Mouse (Mus musculus): ENCODE data around the gene Ldhb. TPM values are rescaled to one million over a fixed set of nuclear protein-coding genes. Genes with fewer than 3 reads are reported as not detected.
"Not testable (repeated sequence)": the region's sequence is repeated elsewhere in the genome, so short reads cannot be mapped to it uniquely, and the experiment has no call there.

Gene Ldhb
- polyA plus RNA-seq, 1 experiment from 2014 or later: 308 TPM

DNA sequence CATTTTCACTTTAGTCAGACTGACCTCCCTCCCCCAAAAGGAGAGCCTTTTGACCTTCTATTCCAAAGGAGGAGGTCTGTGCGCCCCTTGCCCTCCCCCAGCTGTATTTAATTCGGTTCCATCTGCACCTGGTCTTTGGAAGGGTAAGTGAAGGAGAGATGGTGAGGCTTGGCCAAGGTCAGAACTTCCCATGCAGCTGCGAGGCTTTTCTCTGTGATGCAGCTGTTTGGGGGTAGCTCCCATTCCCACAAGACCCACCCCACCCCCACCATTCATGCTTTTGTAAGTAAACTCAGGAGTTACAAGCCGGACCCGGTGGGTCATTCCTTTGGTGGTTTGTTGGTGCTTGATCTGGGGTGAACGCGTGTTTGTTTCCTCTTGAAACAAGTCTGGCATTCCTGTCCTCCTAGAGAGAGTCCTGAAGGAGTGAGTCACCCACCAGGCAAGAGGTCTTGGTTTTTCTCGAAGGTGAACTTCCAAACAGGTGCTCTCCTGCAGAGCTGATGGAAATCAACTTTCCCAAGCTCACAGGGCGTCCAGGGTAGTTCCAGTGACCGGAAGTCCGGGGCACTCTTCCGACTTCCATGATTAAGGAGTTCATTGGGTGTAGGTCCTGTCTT lies 3.9 kb upstream of the Ldhb start:
- H3K4me1 ChIP-seq: peaks cover 14% of the 10 kb centered on the region
- no peak overlapping the region for H3K4me2 ChIP-seq
- H3K4me3 ChIP-seq: no peak overlapping the region
- H3K9ac ChIP-seq: no peak overlapping the region
- H3K27ac ChIP-seq: no peak overlapping the region
- peaks cover 17% of the 10 kb centered on the region for H3K27me3 ChIP-seq
- H3K9me3 ChIP-seq: no peaks in the 10 kb centered on the region
- 21% methylated on average over 12 of the region's 12 CpGs for WGBS
- no peaks in the 10 kb centered on the region for H3K36me3 ChIP-seq
- ATAC-seq (ENCODE audit: insufficient number of reproducible peaks, insufficient read depth, low FRiP score, low TSS enrichment, low read depth): no peak

DNA sequence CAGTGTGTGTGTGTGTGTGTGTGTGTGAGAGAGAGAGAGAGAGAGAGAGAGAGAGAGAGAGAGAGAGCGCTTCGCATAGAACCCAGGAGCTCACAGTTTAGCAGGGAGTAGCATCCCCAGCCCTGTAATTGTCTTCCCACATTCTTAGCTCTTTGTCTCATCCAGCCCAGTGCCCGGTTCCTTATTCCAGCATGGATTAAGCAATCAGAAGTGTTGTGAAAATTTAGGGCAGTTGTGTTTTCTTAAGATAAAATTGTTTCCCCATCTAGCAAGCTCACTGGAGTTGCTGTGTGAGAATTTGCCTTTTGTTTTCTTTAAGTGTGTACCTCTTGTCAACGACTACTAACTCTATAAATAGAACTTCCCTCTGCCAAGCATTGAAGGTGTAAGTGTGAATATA lies 906 bp upstream of the Ldhb start:
- Histone ChIP-seq H3K9ac (peak overlapping the region; percentile 66; the same call in 1 of the 2 replicates), H3K27me3 (peaks cover 17% of the 10 kb centered on the region), H3K36me3 (0 out of 2 replicates have a peak, but pooled peaks cover 4% of the 10 kb centered on the region), H3K4me3 (no peak overlapping the region), H3K4me2 (peak overlapping the region; percentile 89), H3K9me3 (no peaks in the 10 kb centered on the region), H3K27ac (no peak overlapping the region), H3K4me1 (peaks cover 30% of the 10 kb centered on the region)
- WGBS: 30% methylated on average over 4 of the region's 4 CpGs
- no peak for ATAC-seq (ENCODE audit: insufficient number of reproducible peaks, insufficient read depth, low FRiP score, low TSS enrichment, low read depth)

GRCm38 (mm10) chr6:142507033-142507784 lies 548 bp downstream of the Ldhb start:
- ATAC-seq (ENCODE audit: insufficient number of reproducible peaks, insufficient read depth, low FRiP score, low TSS enrichment, low read depth): peak; percentile 41
- Histone ChIP-seq H3K4me3 (peak overlapping the region; percentile 65), H3K9me3 (no peaks in the 10 kb centered on the region), H3K27me3 (peaks cover 17% of the 10 kb centered on the region), H3K27ac (peak overlapping the region; percentile 82), H3K36me3 (0 out of 2 replicates have a peak, but pooled peaks cover 10% of the 10 kb centered on the region), H3K4me1 (peaks cover 38% of the 10 kb centered on the region), H3K4me2 (peak overlapping the region; percentile 89), H3K9ac (peak overlapping the region; percentile 83)
- WGBS: under 1% methylated on average over 30 of the region's 30 CpGs

DNA sequence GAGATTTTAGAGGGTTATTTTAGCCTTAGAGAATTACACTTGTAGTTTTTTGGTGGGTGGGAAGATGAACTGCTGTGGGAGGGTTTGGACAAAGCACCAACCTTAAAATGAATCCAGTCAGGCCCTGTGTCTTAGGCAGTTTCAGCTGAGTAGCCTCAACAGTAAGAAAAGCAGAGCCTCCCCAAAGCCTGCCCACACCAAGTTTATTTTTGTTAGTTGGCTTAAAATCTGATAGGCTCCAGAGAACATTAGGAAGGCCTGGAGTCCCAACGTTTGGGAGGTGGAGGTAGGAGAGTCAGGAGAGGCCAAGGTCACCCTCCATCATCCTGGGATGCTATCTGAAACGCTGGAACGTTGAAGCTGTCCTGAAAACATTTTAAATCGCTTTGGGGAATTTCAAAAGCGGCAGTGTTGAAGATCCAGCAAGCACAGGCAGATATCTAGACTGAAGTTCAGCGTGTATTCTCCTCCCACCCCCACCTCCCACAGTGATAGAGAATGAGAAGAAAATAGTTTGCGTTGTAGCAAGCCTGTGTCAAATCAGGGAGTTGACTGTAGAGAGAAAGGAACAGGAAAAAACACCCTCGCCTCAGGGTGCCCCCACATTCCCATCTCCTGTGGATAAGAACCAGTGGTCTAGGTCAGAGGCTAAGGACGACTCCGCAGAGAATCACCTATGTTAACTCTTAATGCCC lies 1.3 kb downstream of the Ldhb start:
- H3K27me3 ChIP-seq: peaks cover 13% of the 10 kb centered on the region
- WGBS: 3% methylated on average over 10 of the region's 10 CpGs
- peaks cover 16% of the 10 kb centered on the region for H3K36me3 ChIP-seq
- 0 out of 2 replicates have a peak overlapping the region, but pooled peaks have one; percentile 82 for H3K27ac ChIP-seq
- ATAC-seq (ENCODE audit: insufficient number of reproducible peaks, insufficient read depth, low FRiP score, low TSS enrichment, low read depth): no peak
- peak overlapping the region; percentile 65 for H3K4me3 ChIP-seq
- peak overlapping the region; percentile 83 for H3K9ac ChIP-seq
- H3K4me1 ChIP-seq: peaks cover 42% of the 10 kb centered on the region
- H3K4me2 ChIP-seq: peak overlapping the region; percentile 89
- no peaks in the 10 kb centered on the region for H3K9me3 ChIP-seq

DNA sequence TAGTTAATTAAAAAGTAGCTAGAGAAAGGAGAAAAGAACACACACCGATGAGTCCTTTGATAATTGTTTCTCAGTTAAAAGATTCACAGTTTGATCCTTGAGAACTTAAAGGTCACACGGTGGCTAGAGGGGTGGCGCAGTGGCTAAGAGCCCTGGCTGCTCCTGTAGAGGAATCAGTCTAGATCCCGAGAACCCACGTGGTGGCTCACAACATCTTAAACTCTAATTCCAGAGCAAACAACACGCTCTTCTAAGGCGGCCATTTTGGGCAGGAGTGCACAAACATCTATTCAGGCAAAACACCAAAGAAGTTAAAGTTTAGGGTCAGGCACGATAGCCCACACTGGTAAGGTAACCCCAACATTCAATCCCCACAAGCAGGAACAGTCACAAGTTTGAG lies 4.2 kb downstream of the Ldhb start:
- H3K9ac ChIP-seq: no peak overlapping the region
- H3K9me3 ChIP-seq: no peaks in the 10 kb centered on the region
- H3K4me2 ChIP-seq: peak overlapping the region; percentile 27; the same call in 1 of the 2 replicates
- no peak overlapping the region for H3K27ac ChIP-seq
- ATAC-seq (ENCODE audit: insufficient number of reproducible peaks, insufficient read depth, low FRiP score, low TSS enrichment, low read depth): no peak
- no peak overlapping the region for H3K4me3 ChIP-seq
- H3K36me3 ChIP-seq: peaks cover 35% of the 10 kb centered on the region
- 71% methylated on average over 8 of the region's 8 CpGs for WGBS
- H3K4me1 ChIP-seq: peaks cover 41% of the 10 kb centered on the region
- H3K27me3 ChIP-seq: no peaks in the 10 kb centered on the region

DNA sequence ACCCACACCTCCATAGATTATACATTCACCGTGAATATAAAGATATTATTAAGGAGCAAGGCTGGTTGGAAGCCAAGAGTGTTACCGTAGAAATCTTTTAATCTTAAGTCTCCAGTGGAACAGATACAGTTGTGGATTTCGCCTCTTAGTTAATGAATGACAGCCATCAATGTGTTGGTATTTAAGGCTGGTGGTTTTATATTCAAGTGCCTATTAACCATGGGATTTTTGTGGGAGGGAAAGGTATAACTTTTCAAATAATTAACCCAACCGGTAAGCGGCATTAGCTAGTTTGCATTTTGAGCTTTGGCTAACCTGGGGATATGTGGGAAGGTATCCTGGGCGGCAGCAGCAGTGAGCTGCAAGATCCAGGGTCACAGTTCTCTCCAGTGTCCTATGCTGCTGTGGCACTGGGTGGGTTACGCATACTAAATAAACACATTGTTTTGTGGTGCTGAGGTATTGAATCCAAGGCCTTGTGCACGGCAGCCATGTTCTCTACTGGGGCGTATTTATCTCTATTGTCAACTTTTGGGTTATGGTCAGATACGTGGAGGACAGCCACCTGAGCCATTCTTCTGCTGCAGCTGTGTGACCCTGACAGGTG lies 5.1 kb downstream of the Ldhb start:
- WGBS: 79% methylated on average over 10 of the region's 10 CpGs
- no peaks in the 10 kb centered on the region for H3K9me3 ChIP-seq
- peaks cover 44% of the 10 kb centered on the region for H3K36me3 ChIP-seq
- no peak for ATAC-seq (ENCODE audit: insufficient number of reproducible peaks, insufficient read depth, low FRiP score, low TSS enrichment, low read depth)
- no peaks in the 10 kb centered on the region for H3K27me3 ChIP-seq
- no peak overlapping the region for H3K9ac ChIP-seq
- H3K27ac ChIP-seq: no peak overlapping the region
- H3K4me3 ChIP-seq: no peak overlapping the region
- no peak overlapping the region for H3K4me2 ChIP-seq
- peaks cover 35% of the 10 kb centered on the region for H3K4me1 ChIP-seq

DNA sequence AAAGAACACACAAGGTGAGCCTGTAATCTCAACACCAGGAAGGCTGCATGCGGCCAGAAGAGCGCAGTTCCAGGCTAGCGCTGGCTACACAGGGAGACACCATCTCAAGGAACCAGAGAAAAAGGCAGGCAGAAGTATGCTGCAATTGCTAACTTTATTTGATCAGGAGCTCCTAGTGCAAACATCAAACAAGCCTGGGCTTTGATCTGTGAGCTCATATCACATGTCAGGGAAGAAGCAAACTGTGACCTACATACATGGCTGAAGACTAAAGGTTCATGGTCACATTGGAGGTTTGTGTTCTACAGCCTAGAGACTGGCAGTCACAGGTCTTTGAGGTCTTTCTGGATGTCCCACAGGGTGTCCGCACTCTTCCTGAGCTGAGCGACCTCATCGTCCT lies 17.6 kb downstream of the Ldhb start:
- H3K27me3 ChIP-seq; H3K4me1 ChIP-seq; H3K9me3 ChIP-seq; H3K4me3 ChIP-seq; H3K27ac ChIP-seq; ATAC-seq (ENCODE audit: insufficient number of reproducible peaks, insufficient read depth, low FRiP score, low TSS enrichment, low read depth); H3K4me2 ChIP-seq; H3K9ac ChIP-seq: not testable (repeated sequence)
- H3K36me3 ChIP-seq: peaks cover 69% of the 10 kb centered on the region
- 92% methylated on average over 6 of the region's 6 CpGs for WGBS

- Histone ChIP-seq H3K4me1 (no peaks in the 10 kb centered on the region), H3K27me3 (no peaks in the 10 kb centered on the region), H3K9me3 (no peaks in the 10 kb centered on the region), H3K36me3 (peaks cover 54% of the 10 kb centered on the region), H3K9ac (no peak overlapping the region), H3K4me2 (no peak overlapping the region), H3K4me3 (no peak overlapping the region), H3K27ac (no peak overlapping the region)
- no peak for ATAC-seq (ENCODE audit: insufficient number of reproducible peaks, insufficient read depth, low FRiP score, low TSS enrichment, low read depth)
- WGBS: 78% methylated on average over 9 of the region's 9 CpGs
Observed at GRCm38 (mm10) chr6:142487638-142488037, 20.1 kb downstream of the Ldhb start.

DNA sequence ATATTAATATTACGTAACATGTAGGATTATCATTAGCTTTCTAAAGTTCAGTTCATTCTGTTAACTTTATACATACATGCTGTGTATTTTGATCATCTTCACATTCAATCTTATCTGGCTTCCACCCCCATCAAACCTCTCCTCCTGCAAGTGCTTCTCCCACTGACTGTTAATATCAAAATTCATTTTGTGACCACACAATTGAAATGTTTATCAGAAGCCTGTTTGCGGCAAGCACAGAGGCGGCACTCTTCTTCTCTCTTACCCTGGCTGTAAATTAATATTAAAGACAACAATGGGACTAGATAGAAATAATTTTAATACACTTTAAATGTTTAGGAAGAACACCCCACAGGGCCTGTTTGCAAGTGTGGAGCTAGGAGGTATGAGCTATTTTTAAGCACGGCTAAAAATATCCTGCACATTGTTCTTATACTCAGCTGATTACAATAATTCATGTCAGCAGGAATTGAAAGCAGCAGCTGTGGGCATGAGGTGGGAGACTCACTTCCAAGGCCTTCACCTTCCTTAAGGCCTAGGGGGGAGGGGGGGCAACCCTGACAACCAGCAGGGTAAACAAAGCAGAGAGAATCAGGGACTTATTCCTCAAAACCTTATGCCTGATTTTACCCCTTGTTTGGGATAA lies 22.2 kb downstream of the Ldhb start:
- ATAC-seq (ENCODE audit: insufficient number of reproducible peaks, insufficient read depth, low FRiP score, low TSS enrichment, low read depth): no peak
- no peak overlapping the region for H3K9ac ChIP-seq
- H3K4me2 ChIP-seq: no peak overlapping the region
- 88% methylated on average over 4 of the region's 4 CpGs for WGBS
- H3K27ac ChIP-seq: no peak overlapping the region
- no peaks in the 10 kb centered on the region for H3K27me3 ChIP-seq
- H3K4me1 ChIP-seq: no peaks in the 10 kb centered on the region
- no peak overlapping the region for H3K4me3 ChIP-seq
- peaks cover 39% of the 10 kb centered on the region for H3K36me3 ChIP-seq
- no peaks in the 10 kb centered on the region for H3K9me3 ChIP-seq

- WGBS: 77% methylated on average over 7 of the region's 7 CpGs
Observed at GRCm38 (mm10) chr6:142477239-142477638, 30.5 kb downstream of the Ldhb start.

DNA sequence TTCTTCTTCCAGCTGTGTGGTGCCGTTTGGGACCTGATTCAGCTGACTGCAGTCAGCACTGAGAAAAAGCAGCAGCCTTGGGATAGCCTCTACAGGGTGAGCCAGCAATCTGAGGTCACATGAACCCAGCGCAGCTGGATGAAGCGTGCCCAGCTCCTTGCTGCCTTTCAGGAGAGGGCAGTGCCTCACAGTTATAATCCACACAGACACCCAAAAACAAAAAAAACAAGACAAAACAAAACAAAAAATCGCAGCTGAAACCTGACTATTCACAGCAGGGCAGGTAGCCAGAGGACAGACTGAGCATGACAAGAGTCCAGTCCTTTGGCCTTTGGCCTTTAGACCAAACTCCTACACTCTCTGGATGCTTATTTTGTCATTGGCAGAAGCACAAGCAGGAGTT lies 35.0 kb downstream of the Ldhb start, which contains the start of gene Gys2:
Gene Gys2, minus strand, starts transcription at position 309 of the 403 bp plus-strand sequence.
- H3K4me1 ChIP-seq: no peaks in the 10 kb centered on the region
- H3K9me3 ChIP-seq: no peaks in the 10 kb centered on the region
- no peak within 1 kb of the TSS for H3K4me2 ChIP-seq
- H3K27me3 ChIP-seq: no peaks in the 10 kb centered on the region
- no peak within 1 kb of the TSS for H3K27ac ChIP-seq
- no peak for ATAC-seq (ENCODE audit: insufficient number of reproducible peaks, insufficient read depth, low FRiP score, low TSS enrichment, low read depth)
- 57% methylated on average over 4 of the region's 4 CpGs for WGBS
- H3K4me3 ChIP-seq: no peak within 1 kb of the TSS
- H3K9ac ChIP-seq: no peak within 1 kb of the TSS
- no peaks in the 10 kb centered on the region for H3K36me3 ChIP-seq

More at GRCm38 (mm10) chr6:142477239-142477638, 30.5 kb downstream of the Ldhb start:
- no peak for ATAC-seq (ENCODE audit: insufficient number of reproducible peaks, insufficient read depth, low FRiP score, low TSS enrichment, low read depth)
- H3K9me3 ChIP-seq: no peaks in the 10 kb centered on the region
- no peak overlapping the region for H3K27ac ChIP-seq
- no peak overlapping the region for H3K4me3 ChIP-seq
- H3K4me2 ChIP-seq: no peak overlapping the region
- H3K27me3 ChIP-seq: no peaks in the 10 kb centered on the region
- H3K4me1 ChIP-seq: no peaks in the 10 kb centered on the region
- H3K36me3 ChIP-seq: no peaks in the 10 kb centered on the region
- H3K9ac ChIP-seq: no peak overlapping the region

All from embryonic facial prominence, embryonic 13.5 days (tissue).